Mouse (Mus musculus): Measurements from ENCODE around the gene Ccdc177. TPM values are rescaled to one million over a fixed set of nuclear protein-coding genes. Genes with fewer than 3 reads are reported as not detected.

The Ccdc177 gene
- polyA plus RNA-seq, 1 experiment from 2014 or later, result 2.0 TPM

DNA sequence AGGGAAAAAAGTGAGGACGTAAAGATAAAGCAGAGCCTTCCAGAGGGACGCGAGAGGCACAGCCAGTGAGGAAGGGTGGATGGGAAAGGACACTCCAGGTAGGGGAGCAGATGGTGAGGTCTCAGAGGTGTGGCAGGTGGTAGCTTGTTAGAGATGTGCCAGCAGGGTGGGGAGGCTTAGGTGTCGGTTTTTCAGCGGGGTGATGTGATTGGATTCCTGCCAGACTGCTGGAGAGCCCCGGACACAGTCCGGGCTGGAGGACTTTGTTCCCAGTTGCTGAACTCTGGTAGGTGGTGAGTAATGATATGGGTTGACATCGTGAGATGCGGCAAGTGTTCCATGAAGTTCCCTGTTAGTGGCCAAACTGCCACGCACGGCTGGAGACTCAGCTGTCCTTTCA lies 27.1 kb upstream of the Ccdc177 start:
- no peaks in the 10 kb centered on the region for H3K36me3 ChIP-seq (ENCODE audit: control insufficient read depth, insufficient read depth, low read length)
- no peaks in the 10 kb centered on the region for H3K27me3 ChIP-seq (replicated peaks; ENCODE audit: control insufficient read depth, insufficient read depth, low read length)
- no peak overlapping the region for H3K4me3 ChIP-seq (ENCODE audit: low read length)
- no peak overlapping the region for H3K4me2 ChIP-seq (ENCODE audit: low read length)
- no peak for ATAC-seq
- H3K9me3 ChIP-seq (ENCODE audit: control insufficient read depth, low read length), result no peaks in the 10 kb centered on the region
- peaks cover 15% of the 10 kb centered on the region for H3K4me1 ChIP-seq (ENCODE audit: control insufficient read depth, insufficient read depth, low read depth, low read length)
- 44% methylated on average over 11 of the region's 11 CpGs for WGBS
- no peak overlapping the region for H3K27ac ChIP-seq (ENCODE audit: low read depth, low read length)
- H3K9ac ChIP-seq (ENCODE audit: low read depth, low read length), result no peak overlapping the region

DNA sequence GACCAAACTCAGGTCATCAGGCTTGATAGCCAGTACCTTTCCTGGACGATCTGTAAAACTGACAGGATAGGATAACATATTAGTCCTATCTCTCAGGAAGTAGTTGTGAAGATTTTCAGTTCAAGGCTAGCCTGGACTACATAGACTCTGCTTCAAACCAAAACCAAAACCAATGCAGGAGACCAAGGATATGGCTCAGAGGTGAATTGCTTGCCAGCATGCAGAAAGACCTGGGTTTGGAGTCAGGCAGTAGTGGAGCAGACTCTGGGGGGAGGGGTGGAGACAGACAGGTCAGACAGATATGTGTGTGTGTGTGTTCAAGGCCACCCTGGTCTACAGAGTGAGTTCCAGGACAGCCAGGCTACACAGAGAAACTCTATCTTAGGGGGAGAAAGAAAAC lies 26.1 kb upstream of the Ccdc177 start:
- H3K9me3 ChIP-seq (ENCODE audit: control insufficient read depth, low read length), result no peaks in the 10 kb centered on the region
- no peak for ATAC-seq
- H3K4me1 ChIP-seq (ENCODE audit: control insufficient read depth, insufficient read depth, low read depth, low read length), result peaks cover 7% of the 10 kb centered on the region
- H3K27me3 ChIP-seq (replicated peaks; ENCODE audit: control insufficient read depth, insufficient read depth, low read length), result no peaks in the 10 kb centered on the region
- no peak overlapping the region for H3K4me2 ChIP-seq (ENCODE audit: low read length)
- 85% methylated on average over 1 of the region's 1 CpGs for WGBS
- no peaks in the 10 kb centered on the region for H3K36me3 ChIP-seq (ENCODE audit: control insufficient read depth, insufficient read depth, low read length)
- no peak overlapping the region for H3K9ac ChIP-seq (ENCODE audit: low read depth, low read length)
- H3K4me3 ChIP-seq (ENCODE audit: low read length), result no peak overlapping the region
- no peak overlapping the region for H3K27ac ChIP-seq (ENCODE audit: low read depth, low read length)

DNA sequence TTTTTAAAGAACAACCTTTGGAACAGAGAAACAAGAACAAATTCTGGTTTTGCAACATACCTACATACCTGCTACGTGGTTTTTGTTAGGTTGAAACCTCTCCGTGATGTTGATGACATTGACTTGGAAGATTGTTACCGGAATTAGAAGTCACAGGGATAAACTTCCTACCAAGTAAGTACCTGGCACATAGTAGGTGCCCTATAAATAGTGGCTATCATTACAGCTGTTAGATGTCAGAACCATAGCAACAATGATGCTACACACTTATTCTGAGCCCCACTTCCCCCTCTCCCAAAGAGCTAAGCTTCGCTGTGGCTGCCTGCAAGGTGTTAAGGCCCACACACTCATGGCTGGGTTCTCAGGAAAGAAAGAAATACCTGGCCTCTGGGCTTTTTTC lies 25.1 kb upstream of the Ccdc177 start:
- Histone ChIP-seq H3K27me3 (replicated peaks; ENCODE audit: control insufficient read depth, insufficient read depth, low read length) (no peaks in the 10 kb centered on the region), H3K36me3 (ENCODE audit: control insufficient read depth, insufficient read depth, low read length) (no peaks in the 10 kb centered on the region), H3K9me3 (ENCODE audit: control insufficient read depth, low read length) (no peaks in the 10 kb centered on the region), H3K4me2 (ENCODE audit: low read length) (no peak overlapping the region), H3K27ac (ENCODE audit: low read depth, low read length) (no peak overlapping the region), H3K9ac (ENCODE audit: low read depth, low read length) (no peak overlapping the region), H3K4me3 (ENCODE audit: low read length) (no peak overlapping the region), H3K4me1 (ENCODE audit: control insufficient read depth, insufficient read depth, low read depth, low read length) (peaks cover 5% of the 10 kb centered on the region)
- ATAC-seq, result no peak
- 93% methylated on average over 4 of the region's 4 CpGs for WGBS

DNA sequence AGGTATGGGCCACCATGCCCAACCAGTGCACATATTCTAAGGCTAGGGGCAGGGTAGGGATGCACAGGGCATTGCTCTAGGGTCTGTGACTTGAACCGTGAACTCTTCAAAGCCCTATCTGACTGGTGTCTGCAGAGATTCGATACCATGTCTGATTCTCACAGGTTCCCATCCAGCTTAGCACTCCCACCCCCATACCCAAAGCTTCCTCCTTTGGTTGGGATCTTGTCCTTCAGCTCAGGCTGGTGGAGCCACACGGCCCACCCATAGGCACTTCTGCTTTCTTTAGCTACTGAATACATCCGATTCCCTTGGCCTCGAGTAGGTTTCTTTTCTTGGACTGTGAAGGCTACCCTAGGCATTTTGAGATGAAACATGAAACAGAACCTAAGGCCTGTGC lies 24.5 kb upstream of the Ccdc177 start:
- no peak overlapping the region for H3K4me2 ChIP-seq (ENCODE audit: low read length)
- no peaks in the 10 kb centered on the region for H3K27me3 ChIP-seq (replicated peaks; ENCODE audit: control insufficient read depth, insufficient read depth, low read length)
- no peaks in the 10 kb centered on the region for H3K36me3 ChIP-seq (ENCODE audit: control insufficient read depth, insufficient read depth, low read length)
- peaks cover 4% of the 10 kb centered on the region for H3K4me1 ChIP-seq (ENCODE audit: control insufficient read depth, insufficient read depth, low read depth, low read length)
- no peak for ATAC-seq
- H3K9me3 ChIP-seq (ENCODE audit: control insufficient read depth, low read length), result no peaks in the 10 kb centered on the region
- no peak overlapping the region for H3K9ac ChIP-seq (ENCODE audit: low read depth, low read length)
- 94% methylated on average over 5 of the region's 5 CpGs for WGBS
- no peak overlapping the region for H3K27ac ChIP-seq (ENCODE audit: low read depth, low read length)
- no peak overlapping the region for H3K4me3 ChIP-seq (ENCODE audit: low read length)

DNA sequence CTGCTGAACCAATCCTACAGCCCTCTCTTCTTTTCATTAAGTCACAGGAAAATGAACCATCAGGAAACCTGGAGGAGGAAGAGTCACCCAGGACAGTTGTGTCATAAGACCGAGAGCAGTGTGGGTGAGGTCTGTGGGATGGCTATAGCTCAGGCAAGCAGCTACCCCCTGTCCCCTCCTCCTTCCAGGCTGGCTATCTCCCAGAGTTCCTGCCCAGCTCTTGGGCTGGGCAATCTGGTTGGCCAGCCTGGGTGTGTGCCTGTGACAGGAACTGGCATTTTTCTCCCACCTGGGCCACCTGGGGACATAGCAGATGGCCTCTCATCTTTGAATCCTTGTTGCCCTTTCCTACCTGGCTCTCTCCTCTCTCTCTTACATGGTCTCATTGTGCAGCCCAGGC lies 23.4 kb upstream of the Ccdc177 start:
- Histone ChIP-seq H3K9ac (ENCODE audit: low read depth, low read length) (no peak overlapping the region), H3K36me3 (ENCODE audit: control insufficient read depth, insufficient read depth, low read length) (no peaks in the 10 kb centered on the region), H3K4me2 (ENCODE audit: low read length) (no peak overlapping the region), H3K9me3 (ENCODE audit: control insufficient read depth, low read length) (no peaks in the 10 kb centered on the region), H3K27ac (ENCODE audit: low read depth, low read length) (no peak overlapping the region), H3K4me1 (ENCODE audit: control insufficient read depth, insufficient read depth, low read depth, low read length) (no peaks in the 10 kb centered on the region), H3K4me3 (ENCODE audit: low read length) (no peak overlapping the region), H3K27me3 (replicated peaks; ENCODE audit: control insufficient read depth, insufficient read depth, low read length) (no peaks in the 10 kb centered on the region)
- 73% methylated on average over 1 of the region's 1 CpGs for WGBS
- no peak for ATAC-seq

DNA sequence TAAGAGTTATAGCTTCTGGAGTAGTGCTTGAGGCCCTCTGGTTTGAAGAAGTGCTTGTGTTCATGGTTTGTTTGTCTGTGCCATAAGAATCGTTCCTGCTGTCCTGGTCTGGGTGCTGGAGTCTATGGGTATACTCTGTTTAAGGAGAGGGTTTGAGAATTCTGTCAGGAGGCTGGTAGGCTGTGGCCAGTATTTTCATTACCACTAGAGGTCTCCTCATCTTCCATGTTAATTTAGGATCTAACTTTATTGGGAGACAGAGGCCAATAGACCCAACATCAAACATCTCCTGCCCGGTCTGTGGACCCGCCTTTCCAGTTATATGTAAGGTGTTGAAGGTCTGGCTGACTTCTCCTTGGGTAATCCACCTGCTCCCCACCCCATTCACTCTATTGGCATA lies 22.4 kb upstream of the Ccdc177 start:
- Histone ChIP-seq H3K9me3 (ENCODE audit: control insufficient read depth, low read length) (no peaks in the 10 kb centered on the region), H3K4me2 (ENCODE audit: low read length) (no peak overlapping the region), H3K27ac (ENCODE audit: low read depth, low read length) (no peak overlapping the region), H3K4me3 (ENCODE audit: low read length) (no peak overlapping the region), H3K4me1 (ENCODE audit: control insufficient read depth, insufficient read depth, low read depth, low read length) (no peaks in the 10 kb centered on the region), H3K9ac (ENCODE audit: low read depth, low read length) (no peak overlapping the region), H3K27me3 (replicated peaks; ENCODE audit: control insufficient read depth, insufficient read depth, low read length) (no peaks in the 10 kb centered on the region), H3K36me3 (ENCODE audit: control insufficient read depth, insufficient read depth, low read length) (no peaks in the 10 kb centered on the region)
- ATAC-seq, result no peak
- 65% methylated on average over 3 of the region's 3 CpGs for WGBS

DNA sequence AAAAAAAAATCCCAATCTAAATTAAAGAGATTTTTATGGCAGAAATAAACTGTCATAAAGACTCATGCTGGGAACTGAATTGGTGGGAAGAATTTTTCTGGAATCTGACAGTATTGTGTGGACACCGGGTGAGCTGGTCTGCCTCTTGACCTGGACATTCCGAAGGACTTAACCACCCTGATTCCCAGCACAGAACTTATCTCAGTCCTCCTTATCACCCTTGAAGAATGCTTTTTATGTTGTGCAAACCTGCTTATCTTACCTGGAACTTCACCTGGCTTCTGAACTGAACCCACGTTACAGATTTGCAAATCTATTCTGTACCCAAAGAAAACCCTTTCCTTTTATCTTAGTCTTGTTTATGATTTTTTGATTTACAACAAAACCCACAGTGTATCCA lies 21.7 kb upstream of the Ccdc177 start:
- no peak overlapping the region for H3K27ac ChIP-seq (ENCODE audit: low read depth, low read length)
- 88% methylated on average over 3 of the region's 3 CpGs for WGBS
- no peaks in the 10 kb centered on the region for H3K36me3 ChIP-seq (ENCODE audit: control insufficient read depth, insufficient read depth, low read length)
- no peak overlapping the region for H3K4me2 ChIP-seq (ENCODE audit: low read length)
- no peaks in the 10 kb centered on the region for H3K9me3 ChIP-seq (ENCODE audit: control insufficient read depth, low read length)
- no peaks in the 10 kb centered on the region for H3K27me3 ChIP-seq (replicated peaks; ENCODE audit: control insufficient read depth, insufficient read depth, low read length)
- H3K4me1 ChIP-seq (ENCODE audit: control insufficient read depth, insufficient read depth, low read depth, low read length), result no peaks in the 10 kb centered on the region
- H3K9ac ChIP-seq (ENCODE audit: low read depth, low read length), result no peak overlapping the region
- no peak overlapping the region for H3K4me3 ChIP-seq (ENCODE audit: low read length)
- no peak for ATAC-seq

DNA sequence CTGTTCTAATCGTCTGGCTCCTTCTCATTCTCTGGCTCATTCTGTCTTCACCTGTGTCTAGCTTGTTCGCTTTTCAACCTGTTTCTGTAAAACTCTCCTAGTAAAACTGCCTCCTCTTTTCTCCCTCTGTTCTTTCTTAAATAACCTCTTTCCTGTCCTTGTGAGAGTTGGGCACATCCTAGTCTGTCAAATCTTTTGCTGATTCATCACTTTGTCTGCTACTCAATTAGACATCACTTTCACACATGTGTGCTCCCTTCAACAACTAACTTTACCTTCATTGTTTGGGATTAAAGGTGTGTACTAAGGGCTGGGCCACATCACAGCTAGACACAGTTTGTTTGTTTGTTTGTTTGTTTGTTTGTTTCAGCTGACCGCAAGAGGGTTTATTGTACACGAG lies 19.3 kb upstream of the Ccdc177 start:
- WGBS, result 92% methylated on average over 4 of the region's 4 CpGs
- no peaks in the 10 kb centered on the region for H3K27me3 ChIP-seq (replicated peaks; ENCODE audit: control insufficient read depth, insufficient read depth, low read length)
- H3K9ac ChIP-seq (ENCODE audit: low read depth, low read length), result no peak overlapping the region
- ATAC-seq, result no peak
- no peaks in the 10 kb centered on the region for H3K4me1 ChIP-seq (ENCODE audit: control insufficient read depth, insufficient read depth, low read depth, low read length)
- no peak overlapping the region for H3K4me2 ChIP-seq (ENCODE audit: low read length)
- H3K27ac ChIP-seq (ENCODE audit: low read depth, low read length), result no peak overlapping the region
- no peaks in the 10 kb centered on the region for H3K9me3 ChIP-seq (ENCODE audit: control insufficient read depth, low read length)
- no peak overlapping the region for H3K4me3 ChIP-seq (ENCODE audit: low read length)
- no peaks in the 10 kb centered on the region for H3K36me3 ChIP-seq (ENCODE audit: control insufficient read depth, insufficient read depth, low read length)

DNA sequence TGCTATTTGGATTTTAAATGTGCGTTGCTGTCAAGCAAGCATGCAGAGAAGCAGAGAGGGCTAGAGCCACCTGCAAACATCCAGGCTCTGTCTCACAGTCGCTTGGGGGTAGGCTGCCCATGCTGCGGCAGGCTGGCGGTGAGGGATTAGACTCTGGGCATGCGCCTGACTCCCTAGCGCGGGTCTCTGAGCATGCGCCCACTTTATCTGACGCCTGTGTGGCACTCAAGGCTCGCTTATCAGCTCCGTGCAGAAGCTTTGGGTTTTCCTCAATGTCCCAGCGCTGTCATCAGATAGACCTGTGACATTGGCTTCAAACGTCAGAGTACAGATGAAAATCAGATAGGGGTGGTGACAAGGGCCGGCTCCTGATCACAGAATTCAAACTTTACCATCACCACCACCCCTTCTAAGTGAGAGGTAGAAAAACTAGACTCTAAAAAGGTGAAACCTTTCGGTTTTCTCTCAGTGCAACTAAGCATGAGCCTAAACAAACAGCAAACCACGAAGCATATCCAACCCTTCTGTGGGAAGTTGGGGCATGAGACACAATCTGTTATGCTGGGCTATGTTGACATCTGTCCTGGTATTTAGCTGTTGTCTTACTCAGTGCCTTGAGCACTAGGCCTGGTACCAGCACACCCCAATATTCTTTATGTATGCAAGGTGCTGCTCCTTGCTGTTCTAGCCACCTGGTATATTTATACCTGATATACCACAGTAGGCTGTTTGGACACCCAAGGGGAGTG lies 17.9 kb upstream of the Ccdc177 start:
- no peak overlapping the region for H3K9ac ChIP-seq (ENCODE audit: low read depth, low read length)
- no peak for ATAC-seq
- no peaks in the 10 kb centered on the region for H3K27me3 ChIP-seq (replicated peaks; ENCODE audit: control insufficient read depth, insufficient read depth, low read length)
- H3K9me3 ChIP-seq (ENCODE audit: control insufficient read depth, low read length), result no peaks in the 10 kb centered on the region
- whole genome bisulfite sequencing, result 71% methylated on average over 16 of the region's 16 CpGs
- no peak overlapping the region for H3K27ac ChIP-seq (ENCODE audit: low read depth, low read length)
- no peak overlapping the region for H3K4me3 ChIP-seq (ENCODE audit: low read length)
- no peaks in the 10 kb centered on the region for H3K4me1 ChIP-seq (ENCODE audit: control insufficient read depth, insufficient read depth, low read depth, low read length)
- H3K4me2 ChIP-seq (ENCODE audit: low read length), result no peak overlapping the region
- no peaks in the 10 kb centered on the region for H3K36me3 ChIP-seq (ENCODE audit: control insufficient read depth, insufficient read depth, low read length)
